Mouse (Mus musculus) thymus, postnatal 10 days (tissue): ENCODE results near the gene Col18a1.
"Not testable (repeated sequence)": the region's sequence is repeated elsewhere in the genome, so short reads cannot be mapped to it uniquely, and the experiment has no call there.

Experiments
- DNase-seq, 2 experiments: peaks; one replicate each; pipeline ENCODE4 v3.0.0; 2021; ENCODE audit warnings: low spot score in 2 of 2

The Col18a1 gene

DNA sequence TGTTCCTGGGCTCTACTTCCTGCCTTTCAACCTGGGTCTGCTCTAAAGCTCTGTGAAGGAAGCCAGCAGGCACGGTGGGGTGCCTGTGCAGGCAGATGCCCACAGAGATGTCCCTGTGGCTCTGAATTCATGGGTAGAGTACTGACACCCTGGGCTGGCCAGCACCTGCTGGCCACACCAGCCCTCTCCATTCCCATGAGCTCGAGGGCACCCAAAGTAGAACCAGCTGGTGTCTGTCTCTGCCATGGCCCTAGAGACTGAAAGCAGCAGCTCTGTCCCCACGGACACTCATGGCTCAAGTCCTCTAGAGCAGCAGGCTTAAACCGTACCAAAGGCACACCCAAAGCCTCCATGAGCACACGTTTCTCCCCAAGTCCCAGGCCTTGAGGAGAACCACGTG lies 30.1 kb downstream of the Col18a1 start:
- DNase-seq: no peak

DNA sequence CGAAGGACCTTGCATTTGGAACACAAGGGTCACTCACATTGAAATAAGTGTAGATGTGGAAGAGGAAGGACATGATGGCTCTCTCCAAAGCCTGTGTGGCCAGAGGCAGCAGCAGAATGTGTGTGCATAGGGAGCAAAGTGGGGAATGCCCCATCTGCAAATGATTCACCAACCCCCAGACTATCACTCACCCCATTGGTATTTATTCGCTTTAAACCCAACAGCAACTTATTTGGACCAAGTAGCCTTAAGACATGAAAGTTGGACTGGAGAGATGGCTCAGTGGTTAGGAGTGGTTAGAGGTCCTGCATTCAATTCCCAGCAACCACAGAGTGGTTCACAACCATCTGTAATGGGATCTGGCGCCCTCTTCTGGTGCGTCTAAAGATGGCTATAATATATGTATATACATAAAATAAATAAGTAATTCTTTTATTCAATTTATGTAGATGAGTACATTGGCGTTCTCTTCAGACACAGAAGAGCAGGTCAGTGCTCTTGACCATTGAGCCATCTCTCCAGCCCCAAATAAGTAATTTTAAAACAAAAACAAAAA lies 31.0 kb downstream of the Col18a1 start:
- DNase-seq: peak in 1 of 2 experiments; percentile 26

DNA sequence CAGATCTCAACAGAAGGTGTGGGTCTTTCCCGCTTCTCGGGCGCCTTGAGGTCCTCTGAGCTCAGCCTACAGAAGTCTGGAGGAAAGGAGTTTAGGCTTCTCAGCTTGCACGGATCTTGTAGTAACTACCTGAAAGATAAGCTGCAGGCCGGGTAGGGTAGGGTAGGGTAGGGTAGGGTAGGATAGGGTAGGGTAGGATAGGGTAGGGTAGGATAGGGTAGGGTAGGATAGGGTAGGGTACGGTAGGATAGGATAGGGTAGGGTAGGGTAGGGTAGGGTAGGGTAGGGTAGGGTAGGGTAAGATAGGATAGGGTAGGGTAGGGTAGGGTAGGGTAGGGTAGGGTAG lies 31.6 kb downstream of the Col18a1 start:
- not testable (repeated sequence) for DNase-seq

DNA sequence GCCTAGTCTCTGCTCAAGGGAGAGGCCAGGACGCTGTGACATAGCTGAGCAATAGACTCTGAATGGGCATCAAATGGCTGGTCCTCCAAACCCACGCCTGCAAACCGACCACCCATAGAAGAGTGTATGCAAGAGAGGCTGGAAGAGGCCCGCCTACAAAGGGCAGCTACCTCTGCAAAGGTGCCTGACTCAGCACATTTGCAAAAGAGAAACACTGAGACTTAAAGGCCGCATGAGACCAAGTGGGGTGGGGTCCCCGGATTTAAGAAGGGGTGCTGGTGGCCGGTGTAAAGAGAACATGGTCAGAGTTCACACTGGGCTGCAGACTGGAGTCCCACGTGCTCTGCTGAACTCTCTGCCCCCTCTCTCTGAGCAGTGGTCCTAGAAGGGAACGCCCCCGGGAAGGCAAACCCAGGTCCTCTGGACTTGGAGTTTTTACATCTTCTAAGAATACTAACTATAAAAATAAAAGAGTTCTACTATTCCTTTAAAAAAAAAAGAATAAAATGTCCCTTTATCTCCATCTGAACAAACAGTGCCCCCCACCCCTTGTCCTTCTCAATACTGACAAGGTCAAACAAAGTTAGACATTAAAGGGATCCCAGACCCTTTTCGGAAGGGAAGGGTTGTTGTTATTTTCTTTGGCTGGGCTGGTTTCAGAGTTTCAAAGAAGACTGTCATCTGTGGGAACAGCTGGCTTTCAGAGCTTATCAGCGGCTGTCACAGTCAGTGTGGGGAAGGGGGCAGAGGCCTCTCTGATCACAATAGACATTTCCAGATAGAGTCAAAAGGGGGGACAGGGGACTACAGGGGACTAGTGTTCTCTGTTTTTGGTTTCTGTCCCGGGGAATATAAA lies 32.2 kb downstream of the Col18a1 start:
- no peak for DNase-seq

DNA sequence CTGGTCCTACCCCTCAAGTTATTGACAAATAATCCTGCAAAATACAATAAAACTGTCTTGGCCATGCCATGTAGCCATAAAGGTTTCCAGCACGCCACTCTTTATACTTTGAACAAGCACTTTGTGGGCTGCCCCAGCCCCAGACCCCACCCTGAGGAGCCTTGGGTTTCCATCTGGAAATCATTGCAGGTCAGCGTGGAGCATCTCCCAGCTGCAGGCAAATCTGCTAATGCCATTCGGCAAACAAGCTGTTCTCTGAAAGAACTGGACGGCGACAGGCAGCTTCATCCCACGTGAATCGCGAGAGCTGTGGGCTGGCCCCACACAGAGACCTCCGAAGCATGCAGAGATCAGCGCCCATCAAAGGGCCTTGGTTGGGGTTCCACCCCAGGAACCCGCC lies 34.2 kb downstream of the Col18a1 start:
- no peak for DNase-seq

DNA sequence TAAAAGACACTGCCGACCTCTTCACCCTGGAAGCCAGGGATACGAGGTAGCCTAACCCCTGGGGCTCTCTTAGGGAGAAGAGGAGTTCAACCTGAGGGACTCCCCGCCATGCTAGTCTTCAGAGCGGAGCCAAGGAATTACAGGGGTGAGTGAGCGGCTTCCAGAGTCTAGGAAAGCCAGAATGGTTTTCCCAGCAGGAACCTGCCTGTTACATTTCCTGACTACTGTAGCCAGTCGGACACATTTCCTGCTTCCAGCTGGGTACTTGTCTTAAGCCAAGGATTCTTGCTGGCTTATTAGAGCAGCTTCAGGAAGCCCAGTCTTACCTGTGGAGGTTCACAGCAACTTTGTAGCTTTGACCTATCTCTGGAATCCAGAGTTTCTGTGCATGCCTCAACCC lies 34.8 kb downstream of the Col18a1 start:
- no peak for DNase-seq

DNA sequence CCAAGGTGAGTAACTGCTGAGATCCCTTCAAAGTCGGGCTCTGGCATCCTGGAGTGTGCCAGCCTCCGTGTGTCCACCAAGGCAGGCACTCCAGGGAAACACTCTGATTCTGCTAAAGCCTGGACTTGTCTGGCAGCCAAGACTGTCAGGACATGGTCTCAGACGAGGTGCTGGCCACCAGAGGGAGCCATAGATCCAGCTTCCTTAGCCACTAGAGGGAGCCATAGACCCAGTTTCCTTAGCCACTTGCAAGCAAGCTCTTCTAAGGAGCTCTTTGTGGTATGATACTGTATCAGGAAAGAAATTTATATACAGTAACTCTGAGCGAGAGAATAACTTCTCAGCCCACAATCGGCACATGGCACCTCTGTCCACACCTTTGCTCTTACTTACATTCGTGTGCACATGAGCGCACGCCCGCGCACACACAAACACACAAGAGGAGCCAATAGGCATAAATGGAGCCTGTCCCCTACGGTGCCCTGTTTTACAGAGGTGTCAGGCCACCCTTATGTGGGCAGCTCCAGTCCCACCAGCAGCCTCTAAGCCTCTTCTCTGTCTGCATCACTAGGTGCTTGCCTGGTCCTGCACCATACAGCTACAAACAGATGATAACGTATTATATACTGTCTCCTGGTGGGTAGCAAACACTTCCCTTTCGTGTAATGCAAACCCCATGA lies 35.6 kb downstream of the Col18a1 start:
- peak; percentile 52 to 82 for DNase-seq

DNA sequence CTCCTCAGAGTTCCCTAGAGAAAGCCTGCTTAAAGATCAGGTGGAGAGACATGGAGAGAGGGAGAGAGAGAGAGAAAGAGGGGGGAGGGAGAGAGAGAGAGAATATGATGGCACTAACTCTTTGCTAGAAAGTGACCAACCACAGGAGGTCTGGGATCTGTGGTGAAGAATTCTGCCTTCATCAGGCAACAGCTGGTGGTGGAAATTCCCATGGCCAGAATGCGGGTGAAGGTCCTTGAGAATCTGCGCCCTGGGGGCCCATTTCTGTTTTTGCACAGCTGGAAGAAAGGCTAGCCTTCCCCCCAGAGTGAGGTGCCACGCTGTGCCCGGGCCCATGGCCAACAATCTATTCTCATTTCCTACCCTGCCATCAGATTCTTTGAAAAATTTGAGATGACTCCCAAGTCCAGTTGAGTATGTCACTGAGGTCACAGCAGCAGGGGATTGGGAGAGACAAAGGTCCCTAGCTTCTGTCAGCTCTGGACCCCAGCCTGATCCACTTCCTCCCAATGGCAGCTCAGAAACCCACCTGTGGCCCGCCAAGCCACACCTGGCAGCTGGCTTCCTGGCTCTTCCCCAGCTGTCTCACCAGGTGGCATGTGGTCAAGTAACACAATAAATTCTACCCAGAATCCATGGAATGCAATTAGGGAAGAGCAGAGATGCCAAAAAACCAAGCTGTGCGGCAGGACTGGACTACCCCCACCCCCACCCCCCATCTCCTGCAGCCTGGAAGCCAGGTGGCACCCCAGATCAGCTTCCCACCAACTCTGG lies 36.5 kb downstream of the Col18a1 start:
- no peak for DNase-seq

DNA sequence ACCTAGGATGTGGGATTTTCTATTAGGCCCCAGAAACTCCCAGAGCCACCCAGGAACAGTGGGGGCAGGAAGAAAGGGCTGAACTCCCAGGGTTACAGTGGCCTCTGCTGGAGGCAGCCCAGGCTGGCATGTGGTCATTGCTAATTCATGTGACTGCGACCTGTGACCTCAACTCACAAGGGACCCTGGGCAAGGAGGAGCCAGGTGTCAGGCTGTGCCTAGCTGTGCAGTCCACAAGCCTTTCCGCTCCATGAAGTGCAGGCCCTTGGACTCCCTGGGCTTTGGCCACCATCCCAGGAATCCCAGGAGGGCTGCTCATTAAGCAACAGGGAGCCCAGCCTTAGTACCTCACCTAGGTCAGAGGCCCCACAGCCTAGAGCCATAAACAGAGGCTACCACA lies 38.4 kb downstream of the Col18a1 start:
- DNase-seq: no peak

DNA sequence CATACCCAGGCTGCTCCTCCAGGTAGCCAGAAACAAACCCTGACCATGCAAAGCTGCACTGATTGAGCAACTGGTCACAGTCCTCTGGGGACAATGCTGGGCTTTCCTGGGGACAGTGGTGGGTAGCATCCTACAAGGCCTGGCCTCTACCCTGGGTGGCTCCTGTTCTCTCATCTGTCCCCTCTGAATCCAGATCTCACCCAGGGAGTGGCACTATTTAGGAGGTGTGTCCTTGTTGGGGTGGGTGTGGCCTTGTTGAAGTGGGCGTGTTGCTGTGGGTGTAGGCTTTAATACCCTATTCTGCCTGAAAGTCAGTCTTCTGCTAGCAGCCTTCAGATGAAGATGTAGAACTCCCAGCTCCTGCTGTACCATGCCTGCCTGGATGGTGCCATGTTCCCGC lies 39.8 kb downstream of the Col18a1 start:
- DNase-seq: no peak

DNA sequence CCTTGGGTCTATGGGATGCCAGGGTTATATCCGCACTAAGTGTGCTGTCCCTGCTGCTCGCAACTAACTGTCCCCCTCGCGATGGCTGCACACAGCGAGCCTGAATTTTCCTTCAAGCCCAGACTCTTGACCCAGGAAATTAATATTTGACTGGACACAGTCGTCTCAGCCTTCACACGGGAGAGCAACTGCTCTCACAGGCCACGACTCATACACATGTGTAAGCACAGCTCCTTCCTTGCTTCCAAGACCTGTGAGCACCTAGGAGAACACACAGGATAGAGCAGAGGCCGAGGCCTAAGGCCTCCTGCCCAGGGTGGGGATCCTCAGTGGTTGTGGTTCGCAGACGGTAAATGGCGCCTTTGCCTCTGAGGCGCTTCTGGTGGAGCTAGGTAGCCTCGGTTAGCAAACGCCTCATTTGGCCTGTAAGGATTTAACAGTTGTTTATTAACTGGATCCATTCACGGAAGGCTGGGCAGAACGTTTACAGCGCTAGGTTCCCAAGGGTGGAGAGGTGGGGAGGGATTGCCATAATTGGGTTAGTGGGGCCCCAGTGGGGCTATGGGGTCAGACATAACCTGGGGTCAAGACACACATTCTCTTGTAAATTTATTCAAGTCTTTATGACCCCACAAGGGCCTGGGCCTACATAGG lies 41.1 kb downstream of the Col18a1 start:
- no peak for DNase-seq

DNA sequence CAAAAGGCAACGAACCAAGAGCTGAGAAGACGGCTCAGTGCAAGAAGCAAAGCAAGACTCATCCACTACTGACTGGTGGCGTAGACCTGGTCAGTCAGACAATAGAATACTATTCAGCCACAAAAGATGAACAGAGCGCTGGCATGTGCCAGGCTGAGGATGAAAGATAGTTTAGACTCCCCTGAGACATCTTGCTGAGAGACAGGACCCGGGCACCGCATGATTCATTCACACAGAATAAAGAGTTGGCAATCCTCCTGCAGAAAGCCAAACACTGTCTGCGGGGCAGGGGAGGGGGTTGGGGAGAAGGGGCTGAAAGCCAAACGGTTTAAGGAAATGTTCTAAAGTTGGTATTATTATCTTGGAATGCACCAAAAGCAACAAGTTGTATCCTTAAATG lies 42.4 kb downstream of the Col18a1 start:
- DNase-seq: no peak

DNA sequence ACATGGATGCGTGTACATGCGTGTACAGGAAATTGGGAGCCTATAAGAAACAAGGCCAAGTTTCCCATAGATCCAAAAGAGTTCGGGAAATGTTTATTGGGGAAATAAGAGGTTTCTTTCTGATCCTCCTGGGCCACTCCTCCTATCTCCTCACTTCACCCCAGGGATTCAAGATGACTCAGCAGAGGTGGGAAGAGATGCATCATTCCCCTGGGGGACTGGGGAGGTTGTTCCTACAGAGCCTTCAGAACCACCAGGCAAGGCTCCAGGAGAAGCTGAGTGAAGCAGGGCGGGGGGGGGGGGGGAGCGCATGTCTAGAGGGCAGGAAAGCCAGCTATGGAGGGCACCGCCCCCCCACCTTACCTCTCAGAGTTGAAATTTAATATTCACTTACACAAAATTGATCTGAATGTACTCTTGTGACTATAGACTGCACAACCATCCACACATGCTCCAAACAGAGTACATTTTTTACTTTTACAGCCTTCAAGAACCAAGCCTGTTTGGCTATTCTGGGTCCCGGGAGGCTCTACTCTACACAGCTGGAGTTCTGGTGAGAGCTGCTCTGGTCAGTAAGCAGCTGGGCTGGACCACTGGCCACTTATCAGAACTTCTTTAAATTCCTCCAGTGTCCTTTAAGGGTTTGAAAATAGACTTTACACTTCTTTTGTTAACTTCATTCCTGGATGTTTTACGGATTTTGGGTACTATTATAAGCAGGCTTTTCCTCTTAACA lies 44.9 kb downstream of the Col18a1 start:
- DNase-seq: no peak

DNA sequence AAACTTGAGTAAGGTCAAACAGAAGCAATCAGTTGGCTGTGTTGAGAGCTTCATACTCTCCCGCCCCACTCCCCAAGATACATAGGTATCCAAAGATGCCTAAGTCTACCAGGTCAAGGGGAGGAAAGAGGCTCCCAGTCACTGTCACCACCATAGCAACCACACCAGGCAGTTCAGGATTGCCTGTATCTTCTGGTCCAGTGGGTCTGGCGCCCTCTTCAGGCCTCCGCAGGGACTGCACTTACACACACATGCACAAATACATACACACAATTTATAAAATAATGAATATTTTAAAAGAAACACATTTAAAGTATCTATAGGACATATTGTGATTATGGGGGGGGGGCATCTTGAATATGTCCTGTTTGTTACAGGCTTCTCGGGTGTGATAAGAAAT lies 45.8 kb downstream of the Col18a1 start:
- DNase-seq: no peak

DNA sequence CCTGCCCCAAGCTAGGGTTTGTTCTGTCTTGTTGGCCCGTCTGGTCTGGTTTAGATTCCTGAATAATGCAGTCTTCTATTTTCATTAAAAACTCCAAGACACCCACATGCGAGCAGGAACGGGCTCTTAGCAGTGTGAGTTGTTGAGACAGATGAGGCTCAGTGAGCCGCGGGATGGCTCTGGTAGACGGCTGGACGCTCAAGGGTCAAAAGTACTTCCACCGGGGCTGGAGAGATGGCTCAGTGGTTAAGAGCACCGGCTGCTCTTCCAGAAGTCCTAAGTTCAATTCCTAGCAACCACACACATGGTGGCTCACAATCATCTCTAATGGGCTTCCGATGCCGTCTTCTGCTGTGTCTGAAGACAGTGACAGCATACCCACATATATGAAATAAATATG lies 46.9 kb downstream of the Col18a1 start:
- DNase-seq: no peak

DNA sequence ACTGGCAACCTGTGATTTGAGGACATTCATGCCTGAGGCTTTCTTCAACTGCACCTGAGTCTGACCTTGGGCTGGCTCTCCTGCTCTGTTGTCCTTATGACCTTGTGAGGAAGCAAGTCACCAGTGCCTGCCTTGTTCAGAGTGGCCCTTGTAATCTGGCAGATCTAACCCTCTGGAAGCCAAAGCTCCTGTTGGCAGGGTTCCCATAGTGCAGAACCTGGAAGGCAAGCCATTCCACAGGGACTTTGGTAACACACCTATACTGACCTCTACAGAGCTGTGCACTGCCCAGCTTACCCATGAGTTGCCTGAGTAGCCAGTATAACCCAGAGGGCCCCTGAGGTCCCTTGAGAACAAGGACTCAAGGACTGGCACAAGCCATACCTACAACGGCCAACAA lies 48.0 kb downstream of the Col18a1 start:
- no peak for DNase-seq

DNA sequence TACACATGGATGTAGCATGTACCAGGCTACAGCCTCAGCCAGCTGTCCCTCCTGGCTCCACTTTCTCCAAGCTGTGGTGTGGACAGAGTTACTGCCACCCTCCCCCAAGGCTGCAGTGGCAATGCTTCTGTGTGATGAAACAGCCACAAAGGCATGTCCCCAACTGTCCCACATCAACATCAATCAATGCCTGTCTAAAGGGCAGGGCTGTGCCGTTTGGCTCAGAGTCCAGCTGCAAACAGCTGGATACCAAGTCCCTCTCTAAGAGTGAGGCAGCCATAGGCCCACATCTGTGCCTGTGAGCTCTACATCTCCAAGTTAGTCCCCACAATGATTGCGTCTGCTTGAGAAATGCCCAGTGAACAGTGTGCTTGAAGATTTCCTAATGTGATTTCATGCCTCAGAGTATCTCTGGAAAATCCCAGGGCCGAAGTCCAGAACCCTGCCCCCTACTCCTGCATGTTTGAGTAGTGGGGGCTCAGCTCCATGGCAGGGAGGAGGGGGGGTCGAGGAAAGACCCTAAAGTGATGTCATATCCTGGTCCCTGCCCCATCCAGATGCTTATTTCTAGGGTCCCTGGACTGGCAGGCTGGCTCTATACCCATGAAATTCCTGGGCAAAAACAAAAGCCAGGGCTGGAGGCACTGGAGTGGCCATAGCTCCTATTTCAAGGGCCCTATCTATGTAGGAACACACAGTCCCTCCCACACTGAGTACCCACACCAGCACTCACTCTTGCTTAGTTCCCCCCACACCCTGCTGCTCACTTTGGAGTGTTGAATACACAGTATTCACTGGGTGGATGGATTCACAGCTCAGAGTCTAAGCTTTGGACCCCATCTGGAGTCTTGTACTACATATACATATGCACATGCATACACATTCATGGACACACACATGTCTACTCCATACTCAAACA lies 49.6 kb downstream of the Col18a1 start:
- no peak for DNase-seq

DNA sequence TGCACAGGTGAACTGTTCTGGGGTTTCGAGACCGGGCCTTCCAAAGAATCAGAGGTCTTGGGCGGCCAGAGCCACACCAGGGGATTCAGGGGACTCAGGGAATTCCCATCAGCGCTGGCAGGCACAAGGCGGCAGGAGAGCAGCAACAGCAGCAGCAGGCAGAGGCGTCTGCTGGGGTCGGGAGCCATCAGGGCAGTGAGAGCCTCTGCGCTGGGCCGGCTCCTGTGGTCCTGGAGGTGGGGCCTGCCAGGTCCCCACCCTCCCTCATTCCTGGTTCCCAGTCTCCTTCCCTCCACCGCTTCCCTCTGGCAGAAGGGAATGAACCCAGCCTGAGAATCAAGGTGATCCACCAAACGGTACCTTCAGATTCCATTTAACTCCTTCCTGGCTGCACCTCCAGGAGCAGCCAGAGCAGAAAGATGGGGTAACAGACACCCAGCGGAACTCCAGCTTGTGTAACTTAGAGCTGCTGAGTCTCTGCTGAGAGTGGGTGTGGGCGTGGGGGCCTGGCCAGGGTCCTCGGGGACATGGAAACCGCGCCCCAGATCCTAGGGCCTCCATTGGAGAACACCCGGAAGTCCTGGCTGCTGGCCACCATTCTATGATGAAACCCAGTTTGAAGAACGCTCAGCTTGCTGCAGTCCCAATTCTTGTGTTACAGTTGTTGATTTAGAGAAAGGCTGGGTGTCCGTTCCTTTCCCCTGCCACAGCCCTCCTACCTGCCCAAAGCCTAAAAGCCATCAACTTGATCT lies 52.7 kb downstream of the Col18a1 start:
- DNase-seq: no peak

DNA sequence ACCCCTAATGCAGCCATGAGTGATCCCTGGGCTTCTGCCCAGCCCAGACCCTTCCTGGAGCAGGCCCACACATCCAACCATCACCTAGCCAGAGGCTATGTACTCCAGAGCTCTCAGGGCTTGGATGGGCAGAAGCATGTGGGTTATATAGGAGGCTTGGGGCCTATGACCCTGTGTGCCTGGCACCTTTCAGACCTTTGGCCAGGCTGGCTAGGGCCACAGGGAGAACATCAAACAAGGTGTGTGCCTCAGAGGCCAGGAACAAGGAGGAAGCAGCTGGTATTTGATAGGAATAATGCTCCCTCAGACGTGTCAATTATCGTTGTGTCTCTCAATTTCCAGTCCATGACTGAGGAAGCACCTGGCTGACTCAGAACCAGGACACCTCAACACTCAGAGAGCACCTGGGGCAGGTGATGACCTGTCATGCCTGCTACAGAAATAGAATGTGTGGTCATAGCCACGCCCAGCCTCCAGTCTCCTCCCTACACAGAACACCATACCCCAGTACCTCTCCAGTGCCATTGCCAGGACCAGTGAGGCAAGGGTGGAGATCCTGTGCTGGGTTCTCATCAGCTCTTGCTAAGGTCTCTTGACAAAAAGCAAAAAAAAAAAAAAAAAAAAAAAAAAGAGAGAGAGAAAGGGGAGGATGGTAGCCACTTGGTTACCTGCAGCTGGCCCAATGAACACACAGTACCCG lies 54.6 kb downstream of the Col18a1 start:
- no peak for DNase-seq
